Mouse (Mus musculus) regulatory T cell (primary cell): ENCODE data around the gene Polr1e.
"Not testable (repeated sequence)": the region's sequence is repeated elsewhere in the genome, so short reads cannot be mapped to it uniquely, and the experiment has no call there.

Source experiments
- in situ Hi-C: fragments of 300-600 bp; cut with MboI, MseI; formaldehyde crosslinking; loops from one replicate; pipeline ENCODE4 v1.15.1; 2025; ENCODE audit warnings: high pct_unique_total_duplicates

The Polr1e gene

GRCm38 (mm10) chr4:45000001-45000400 is 18.4 kb upstream of the Polr1e start:
- in situ Hi-C loops: no loop called here

GRCm38 (mm10) chr4:45005452-45005851 is 12.9 kb upstream of the Polr1e start:
- in situ Hi-C loops: no loop called here

- in situ Hi-C loops: loop anchor here (5.0 kb wide), 1 partner anchor 39 kb away; no protein-coding TSS in a partner anchor
These were observed 7.5 kb upstream of the Polr1e start for GRCm38 (mm10) chr4:45010806-45011415.

- in situ Hi-C loops: loop anchor here (5.0 kb wide), 1 partner anchor 39 kb away; no protein-coding TSS in a partner anchor
These were observed 6.7 kb upstream of the Polr1e start for GRCm38 (mm10) chr4:45011581-45012104.

- in situ Hi-C loops: loop anchor here (5.0 kb wide), 1 partner anchor 40 kb away; no protein-coding TSS in a partner anchor
These were observed 6.0 kb upstream of the Polr1e start, which contains the start of gene Zbtb5 for GRCm38 (mm10) chr4:45012105-45012975. TSS of gene Zbtb5 (minus strand) at chr4:45012412.

GRCm38 (mm10) chr4:45013031-45013431 is 5.4 kb upstream of the Polr1e start:
- in situ Hi-C loops: loop anchor here (5.0 kb wide), 1 partner anchor 41 kb away; no protein-coding TSS in a partner anchor

GRCm38 (mm10) chr4:45013537-45013936 is 4.8 kb upstream of the Polr1e start:
- in situ Hi-C loops: loop anchor here (5.0 kb wide), 1 partner anchor 41 kb away; no protein-coding TSS in a partner anchor

- in situ Hi-C loops: loop anchor here (5.0 kb wide), 1 partner anchor 87 kb away; no protein-coding TSS in a partner anchor
These were observed 2.8 kb upstream of the Polr1e start for GRCm38 (mm10) chr4:45015615-45016014.

GRCm38 (mm10) chr4:45019009-45019408 is 626 bp downstream of the Polr1e start:
- in situ Hi-C loops: loop anchor here (5.0 kb wide), 1 partner anchor 83 kb away; no protein-coding TSS in a partner anchor

- in situ Hi-C loops: no loop called here
These were observed 8.1 kb downstream of the Polr1e start for GRCm38 (mm10) chr4:45026459-45026858.

GRCm38 (mm10) chr4:45032586-45032985 is 14.2 kb downstream of the Polr1e start:
- in situ Hi-C loops: no loop called here

GRCm38 (mm10) chr4:45034693-45035628 is 16.6 kb downstream of the Polr1e start:
- in situ Hi-C loops: no loop called here

GRCm38 (mm10) chr4:45036048-45036447 is 17.7 kb downstream of the Polr1e start:
- in situ Hi-C loops: no loop called here

GRCm38 (mm10) chr4:45036571-45036970 is 18.2 kb downstream of the Polr1e start:
- in situ Hi-C loops: no loop called here

- in situ Hi-C loops: no loop called here
These were observed 19.4 kb downstream of the Polr1e start for GRCm38 (mm10) chr4:45037455-45038410.

GRCm38 (mm10) chr4:45038879-45039278 is 20.5 kb downstream of the Polr1e start:
- in situ Hi-C loops: not testable (repeated sequence)

GRCm38 (mm10) chr4:45039546-45039945 is 21.2 kb downstream of the Polr1e start:
- in situ Hi-C loops: not testable (repeated sequence)

- in situ Hi-C loops: loop anchor here (10.0 kb wide), 1 partner anchor 946 kb away; no protein-coding TSS in a partner anchor
These were observed 22.4 kb downstream of the Polr1e start for GRCm38 (mm10) chr4:45040795-45041194.

- in situ Hi-C loops: loop anchor here (10.0 kb wide), 1 partner anchor 952 kb away; no protein-coding TSS in a partner anchor
These were observed 28.3 kb downstream of the Polr1e start for GRCm38 (mm10) chr4:45046679-45047078.
